Mouse (Mus musculus): ENCODE results near the gene Sh3glb2.

DNA sequence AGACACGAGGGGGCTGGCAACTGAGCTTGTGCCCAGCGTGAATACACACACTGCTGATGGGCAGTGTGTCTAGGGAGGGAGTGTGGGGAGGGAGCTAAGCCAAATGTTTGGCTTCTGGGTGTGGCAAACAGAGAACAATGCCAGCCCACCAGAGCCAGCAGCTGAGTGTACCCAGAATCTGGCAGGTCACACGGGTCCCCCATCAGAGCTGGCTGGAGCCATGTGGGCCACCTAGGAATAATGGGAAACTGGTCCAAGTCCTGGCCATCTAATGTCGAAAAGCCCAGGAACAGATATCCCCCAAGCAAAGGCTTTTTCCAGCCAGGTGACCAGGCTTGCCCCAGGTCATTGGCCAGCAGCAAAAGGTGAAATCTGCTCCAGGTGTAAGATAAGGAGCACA, 3.3 kb downstream of the Sh3glb2 start:
- TF ChIP-seq CTCF (IDR thresholded peaks at IDR 0.05; ENCODE audit: insufficient read depth, low read depth, low read length) (no peak), POLR2A (IDR thresholded peaks at IDR 0.05; ENCODE audit: insufficient read depth, low read depth, low read length) (no peak)

Data from olfactory bulb, adult 2 months (tissue).